Mouse (Mus musculus): ENCODE results near the gene Hcfc1r1.

DNA sequence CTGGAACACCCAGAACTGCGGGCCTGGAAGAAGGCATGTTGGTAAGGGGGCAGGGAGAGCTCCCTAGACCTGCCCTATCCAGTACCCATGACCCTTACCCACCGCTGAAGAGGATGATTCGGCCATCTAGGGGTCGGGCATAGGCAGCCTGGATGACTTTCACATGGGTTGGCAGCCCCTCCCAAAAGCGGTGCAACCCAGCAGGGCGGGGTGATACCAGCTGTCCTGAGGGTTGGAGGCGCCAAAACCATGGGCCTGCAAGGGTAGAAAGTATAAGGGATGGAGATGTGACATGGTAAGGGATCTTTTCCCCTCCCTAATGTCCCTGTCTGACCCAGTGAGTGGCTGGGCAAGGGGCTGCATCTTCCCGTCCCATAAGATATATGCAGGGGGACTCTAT is 42.2 kb upstream of the Hcfc1r1 start:
- TF ChIP-seq CTCF (IDR thresholded peaks at IDR 0.05; ENCODE audit: borderline replicate concordance, insufficient read depth, low read length), result no peak
- TF ChIP-seq POLR2A (IDR thresholded peaks at IDR 0.05; ENCODE audit: low read depth, low read length), result no peak
